Mouse (Mus musculus) left cerebral cortex, adult 11 months (tissue): ENCODE data around the gene Fv1.
"Not testable (repeated sequence)": the region's sequence is repeated elsewhere in the genome, so short reads cannot be mapped to it uniquely, and the experiment has no call there.

Source experiments
- DNase-seq: peaks from one replicate; pipeline ENCODE4 v3.0.0; 2022; ENCODE audit warnings: low spot score

The Fv1 gene

GRCm38 (mm10) chr4:147868450-147869031 lies at the start of gene Fv1, which contains the start of gene Miip:
Fv1 (plus strand) TSS chr4:147868979.
Miip (minus strand) TSS chr4:147868816.
- DNase-seq, result peak; percentile 97

GRCm38 (mm10) chr4:147819659-147820058 lies 49.1 kb upstream of the Fv1 start:
- not testable (repeated sequence) for DNase-seq

GRCm38 (mm10) chr4:147821414-147821813 lies 47.4 kb upstream of the Fv1 start:
- DNase-seq, result not testable (repeated sequence)

- DNase-seq, result no peak
These were observed 44.4 kb upstream of the Fv1 start for GRCm38 (mm10) chr4:147824389-147824788.

GRCm38 (mm10) chr4:147839282-147839681 lies 29.5 kb upstream of the Fv1 start:
- not testable (repeated sequence) for DNase-seq

GRCm38 (mm10) chr4:147842871-147843270 lies 25.9 kb upstream of the Fv1 start:
- DNase-seq, result no peak

- peak; percentile 82 for DNase-seq
These were observed 20.9 kb upstream of the Fv1 start, which contains the start of gene Zfp933 for GRCm38 (mm10) chr4:147847614-147848583. Zfp933 (minus strand) TSS chr4:147848366.

GRCm38 (mm10) chr4:147848584-147848991 lies 20.2 kb upstream of the Fv1 start:
- DNase-seq, result no peak

GRCm38 (mm10) chr4:147850776-147851175 lies 18.0 kb upstream of the Fv1 start:
- DNase-seq, result no peak

- no peak for DNase-seq
These were observed 6.7 kb upstream of the Fv1 start for GRCm38 (mm10) chr4:147862051-147862450.

GRCm38 (mm10) chr4:147865651-147866050 lies 3.1 kb upstream of the Fv1 start:
- DNase-seq, result no peak

GRCm38 (mm10) chr4:147866056-147866455 lies 2.7 kb upstream of the Fv1 start:
- no peak for DNase-seq

GRCm38 (mm10) chr4:147866793-147867192 lies 2.0 kb upstream of the Fv1 start:
- not testable (repeated sequence) for DNase-seq

GRCm38 (mm10) chr4:147867563-147868449 lies 973 bp upstream of the Fv1 start:
- DNase-seq, result no peak

- DNase-seq, result no peak
These were observed 459 bp downstream of the Fv1 start for GRCm38 (mm10) chr4:147869238-147869637.

GRCm38 (mm10) chr4:147875852-147876575 lies 7.2 kb downstream of the Fv1 start:
- DNase-seq, result no peak

- DNase-seq, result no peak
These were observed 9.8 kb downstream of the Fv1 start for GRCm38 (mm10) chr4:147878537-147878936.

GRCm38 (mm10) chr4:147879456-147879855 lies 10.7 kb downstream of the Fv1 start:
- no peak for DNase-seq

- DNase-seq, result no peak
These were observed 11.1 kb downstream of the Fv1 start for GRCm38 (mm10) chr4:147879865-147880264.

- DNase-seq, result no peak
These were observed 13.0 kb downstream of the Fv1 start for GRCm38 (mm10) chr4:147881792-147882191.

- no peak for DNase-seq
These were observed 14.3 kb downstream of the Fv1 start for GRCm38 (mm10) chr4:147883041-147883440.
